Comparison of ENCODE assay signal across 17 mouse cellular contexts in genomic region chrX:38593180-38593889, GRCm38 (mm10). TPM values are rescaled to one million over a fixed set of nuclear protein-coding genes. Genes with fewer than 3 reads are reported as not detected.
DNase-seq lines count a peak whose midpoint lies in the region; ATAC-seq and TF ChIP-seq lines count a peak whose summit lies in the region.
"Had no signal": no experiment of that assay in that cellular context is flagged by ENCODE, and none has a peak within 500 bp of the region (broad histone marks: within the 10 kb centered on the region; RNA-seq: fewer than 3 reads in every experiment).

No protein-coding gene starts in this region.

- peaks cover 12 to 28% of the 10 kb centered on the region in 2 experiments for H3K4me1 ChIP-seq in MEL (ENCODE audit: control insufficient read depth in 1 of 2, insufficient read depth in 2 of 2, low read length in 2 of 2)
- H3K4me1 ChIP-seq in liver, embryonic 11.5 days (replicated peaks; ENCODE audit: control insufficient read depth, insufficient read depth, low read length), result peaks cover 8% of the 10 kb centered on the region
- H3K4me1 ChIP-seq: forebrain, embryonic 12.5 days had no signal

- H3K9ac ChIP-seq in MEL (ENCODE audit: control insufficient read depth, low read depth, low read length, poor library complexity, severe bottlenecking), result no peak overlapping the region
- H3K9ac ChIP-seq in liver, embryonic 11.5 days (ENCODE audit: low read depth, low read length), result no peak overlapping the region
- H3K9ac ChIP-seq: forebrain, embryonic 12.5 days; heart, embryonic 15.5 days had no signal

- H3K9me3 ChIP-seq in MEL (replicated peaks; ENCODE audit: insufficient read depth, low read length), result no peaks in the 10 kb centered on the region
- no peaks in the 10 kb centered on the region for H3K9me3 ChIP-seq in liver, embryonic 11.5 days (ENCODE audit: control insufficient read depth, low read length)
- H3K9me3 ChIP-seq: forebrain, embryonic 12.5 days; heart, embryonic 15.5 days had no signal

- H3K27me3 ChIP-seq in MEL (ENCODE audit: control insufficient read depth in 1 of 2, insufficient read depth in 2 of 2, low read length in 2 of 2), result no peaks in the 10 kb centered on the region
- H3K27me3 ChIP-seq in liver, embryonic 11.5 days (replicated peaks; ENCODE audit: control insufficient read depth, insufficient read depth, low read length), result no peaks in the 10 kb centered on the region
- H3K27me3 ChIP-seq: forebrain, embryonic 12.5 days; heart, embryonic 15.5 days had no signal

- intact Hi-C loops in left cerebral cortex, postnatal 4 days (cut with DNase I), result no loop called here

- no peak for TF ChIP-seq POLR2A in MEL (IDR thresholded peaks at IDR 0.05; ENCODE audit: control insufficient read depth in 1 of 2, insufficient read depth in 1 of 2, low read depth in 1 of 2, low read length in 2 of 2, poor library complexity in 1 of 2)

- peaks cover 0 to 30% of the 10 kb centered on the region in 2 experiments; a peak in 2 of 4 replicates for H3K36me3 ChIP-seq in MEL (ENCODE audit: control insufficient read depth in 1 of 2, insufficient read depth in 2 of 2, low read length in 2 of 2)
- no peaks in the 10 kb centered on the region for H3K36me3 ChIP-seq in liver, embryonic 11.5 days (ENCODE audit: control insufficient read depth, insufficient read depth, low read length)
- H3K36me3 ChIP-seq: forebrain, embryonic 12.5 days; heart, embryonic 15.5 days had no signal

- no peaks in the 10 kb centered on the region for H3K79me2 ChIP-seq in MEL (ENCODE audit: control insufficient read depth, insufficient read depth, low read length, poor library complexity)

- peak overlapping the region; percentile 41 for H3K27ac ChIP-seq in MEL (ENCODE audit: control insufficient read depth, low read depth, low read length)
- peak overlapping the region; percentile 63 for H3K27ac ChIP-seq in liver, embryonic 11.5 days (ENCODE audit: low read depth, low read length)
- H3K27ac ChIP-seq: forebrain, embryonic 12.5 days; gastrocnemius, adult 2 months; heart, embryonic 15.5 days; layer of hippocampus, adult 2 months; macrophage had no signal

- TF ChIP-seq EP300 in MEL (IDR thresholded peaks at IDR 0.05; ENCODE audit: low read depth in 1 of 2, low read length in 2 of 2), result peak in 1 of 2 experiments; percentile 66; a peak in 2 of 4 replicates

- 0 out of 4 replicates have a peak overlapping the region, but pooled peaks of 1 of the 2 experiments have one; percentile 6 for H3K4me3 ChIP-seq in MEL (ENCODE audit: control insufficient read depth in 1 of 2, insufficient read depth in 1 of 2, low read depth in 2 of 2, low read length in 2 of 2)
- H3K4me3 ChIP-seq in liver, embryonic 11.5 days (ENCODE audit: low read depth, low read length), result no peak overlapping the region
- H3K4me3 ChIP-seq: forebrain, embryonic 12.5 days; gastrocnemius, adult 2 months; heart, embryonic 15.5 days; layer of hippocampus, adult 2 months; myocyte had no signal

- no peak for TF ChIP-seq RAD21 in MEL (IDR thresholded peaks at IDR 0.05; ENCODE audit: low read depth, low read length)

- ATAC-seq in liver, embryonic 11.5 days (replicated peaks; ENCODE audit: low FRiP score), result peak; percentile 82
- ATAC-seq: hindbrain, embryonic 16.5 days had no signal

- DNase-seq in embryo, embryonic 11 days, result peak; percentile 10
- DNase-seq in embryo, embryonic 10 days (ENCODE audit: low spot score), result no peak
- peak; percentile 16 for DNase-seq in left cerebral cortex, postnatal 4 days
- DNase-seq in left cerebral cortex, adult 8-10 months (ENCODE audit: low spot score in 2 of 2), result no peak
- DNase-seq in MEL (ENCODE audit: low read depth, low spot score), result peak; percentile 73
- DNase-seq in liver, embryonic 11.5 days (ENCODE audit: low spot score), result no peak
- DNase-seq in retina, postnatal 1 day, result no peak
- DNase-seq in layer of hippocampus, postnatal 14 days (ENCODE audit: low spot score in 2 of 2), result no peak
- DNase-seq: B cell, adult 2 months; gastrocnemius, adult 2 months; thymus, postnatal 25 days had no signal

- WGBS in liver, embryonic 11.5 days, result 45% methylated on average over 5 of the region's 5 CpGs

- H3K4me2 ChIP-seq in liver, embryonic 11.5 days, result no peak overlapping the region
- H3K4me2 ChIP-seq: forebrain, embryonic 12.5 days; heart, embryonic 15.5 days had no signal

- TF ChIP-seq CTCF in MEL (IDR thresholded peaks at IDR 0.05 in 2 of 3, conservative IDR thresholded peaks at IDR 0.05 in 1 of 3; ENCODE audit: control insufficient read depth in 1 of 3, insufficient read depth in 1 of 3, low read depth in 2 of 3, low read length in 3 of 3, poor library complexity in 1 of 3, severe bottlenecking in 1 of 3), result no peak

TF ChIP-seq in MEL, 35 proteins besides CTCF, POLR2A, EP300 and RAD21:
- TF ChIP-seq GATA1 (IDR thresholded peaks at IDR 0.05; ENCODE audit: low read depth, low read length), result peak; percentile 68
- TF ChIP-seq BHLHE40 (IDR thresholded peaks at IDR 0.05; ENCODE audit: borderline replicate concordance, low read depth, low read length), result no peak
- TF ChIP-seq TAL1 (IDR thresholded peaks at IDR 0.05; ENCODE audit: low read length), result peak; percentile 28; the same call in 1 of the 2 replicates
- no peak for TF ChIP-seq MAFK (IDR thresholded peaks at IDR 0.05; ENCODE audit: borderline replicate concordance, low read depth, low read length)
- no peak for TF ChIP-seq ZNF384 (IDR thresholded peaks at IDR 0.05; ENCODE audit: low read depth, low read length)
- no peak for TF ChIP-seq TCF12 (IDR thresholded peaks at IDR 0.05; ENCODE audit: low read depth, low read length)

RNA-seq across cellular contexts. Expression of gene Mcts1, which starts 7.0 kb away (rescaled TPM):
- total RNA-seq in left cerebral cortex, postnatal 4 days (2021), result 10 to 100 TPM; 98.1 to 99.0 TPM
- 10 to 100 TPM; 75.4 to 80.5 (median 77.1) TPM for total RNA-seq in left cerebral cortex, adult 8-10 months (2022)
- total RNA-seq in MEL (2012; rRNA removed), result 37.0 and 39.3 TPM in 2 replicates
- polyA plus RNA-seq in MEL (2012; ENCODE audit: insufficient read depth in 1 of 2, insufficient read length in 2 of 2, low read depth in 1 of 2, low replicate concordance in 2 of 2, missing spikeins in 1 of 2), result 10 to 100 TPM in 1 of 2 experiments, not detected in 1; 27.3 TPM
- 84.6 and 86.6 TPM in 2 replicates for polyA plus RNA-seq in liver, embryonic 11.5 days (2014; fragmentation: Nextera tagmentation; extraction: Ambion mirVana)
- 100 to 1,000 TPM in 1 of 2 experiments, 10 to 100 TPM in 1; 86.6 to 103 TPM for total RNA-seq in layer of hippocampus, postnatal 14 days (2021)

RNA-seq across cellular contexts. Expression of gene Cul4b, which starts 17.3 kb away (rescaled TPM):
- total RNA-seq in left cerebral cortex, postnatal 4 days (2021), result 10 to 100 TPM; 34.2 to 37.8 TPM
- total RNA-seq in left cerebral cortex, adult 8-10 months (2022), result 10 to 100 TPM; 35.5 to 40.3 (median 36.4) TPM
- total RNA-seq in MEL (2012; rRNA removed), result 19.0 and 22.7 TPM in 2 replicates
- 10 to 100 TPM in 1 of 2 experiments, not detected in 1; 28.2 TPM for polyA plus RNA-seq in MEL (2012; ENCODE audit: insufficient read depth in 1 of 2, insufficient read length in 2 of 2, low read depth in 1 of 2, low replicate concordance in 2 of 2, missing spikeins in 1 of 2)
- 39.6 and 45.6 TPM in 2 replicates for polyA plus RNA-seq in liver, embryonic 11.5 days (2014; fragmentation: Nextera tagmentation; extraction: Ambion mirVana)
- total RNA-seq in layer of hippocampus, postnatal 14 days (2021), result 10 to 100 TPM; 39.5 to 40.4 TPM

RNA-seq across cellular contexts. Expression of gene C1galt1c1, which starts 41.6 kb away (rescaled TPM):
- 10 to 100 TPM; 12.7 to 14.1 TPM for total RNA-seq in left cerebral cortex, postnatal 4 days (2021)
- total RNA-seq in left cerebral cortex, adult 8-10 months (2022), result 10 to 100 TPM; 20.8 to 24.5 (median 22.9) TPM
- total RNA-seq in MEL (2012; rRNA removed), result 10.6 and 11.0 TPM in 2 replicates
- 1 to 10 TPM in 1 of 2 experiments, not detected in 1; 8.0 TPM for polyA plus RNA-seq in MEL (2012; ENCODE audit: insufficient read depth in 1 of 2, insufficient read length in 2 of 2, low read depth in 1 of 2, low replicate concordance in 2 of 2, missing spikeins in 1 of 2)
- 18.1 and 22.1 TPM in 2 replicates for polyA plus RNA-seq in liver, embryonic 11.5 days (2014; fragmentation: Nextera tagmentation; extraction: Ambion mirVana)
- 10 to 100 TPM; 18.0 to 21.4 TPM for total RNA-seq in layer of hippocampus, postnatal 14 days (2021)

Comparison
In these comparisons a context has a peak if more than half of its experiments do, and no peak if none do; other contexts are left out.
1. DNase-seq: peak in embryo, embryonic 11 days (single experiment), left cerebral cortex, postnatal 4 days (single experiment) and MEL (single experiment); none in embryo, embryonic 10 days (single experiment), left cerebral cortex, adult 8-10 months (0 of 2), liver, embryonic 11.5 days (single experiment), retina, postnatal 1 day (single experiment) and layer of hippocampus, postnatal 14 days (0 of 2).